Mouse (Mus musculus) CD4-positive, CD25-positive, alpha-beta regulatory T cell, adult 4 months (primary cell): ENCODE data around the gene Selp. TPM values are rescaled to one million over a fixed set of nuclear protein-coding genes. Genes with fewer than 3 reads are reported as not detected.

Source experiments
- ATAC-seq: one replicate; pipeline ENCODE4 v1.8.0; 2017
- polyA plus RNA-seq, 2 experiments: library from polyadenylated mRNA; unstranded; fragments of 100-300 nt; shearing (Covaris generic); gene quantifications; one replicate each; pipeline ENCODE4 v1.2.1; 2017

The Selp gene
- polyA plus RNA-seq, 2 experiments from 2014 or later = 3.8 to 4.1 TPM

DNA sequence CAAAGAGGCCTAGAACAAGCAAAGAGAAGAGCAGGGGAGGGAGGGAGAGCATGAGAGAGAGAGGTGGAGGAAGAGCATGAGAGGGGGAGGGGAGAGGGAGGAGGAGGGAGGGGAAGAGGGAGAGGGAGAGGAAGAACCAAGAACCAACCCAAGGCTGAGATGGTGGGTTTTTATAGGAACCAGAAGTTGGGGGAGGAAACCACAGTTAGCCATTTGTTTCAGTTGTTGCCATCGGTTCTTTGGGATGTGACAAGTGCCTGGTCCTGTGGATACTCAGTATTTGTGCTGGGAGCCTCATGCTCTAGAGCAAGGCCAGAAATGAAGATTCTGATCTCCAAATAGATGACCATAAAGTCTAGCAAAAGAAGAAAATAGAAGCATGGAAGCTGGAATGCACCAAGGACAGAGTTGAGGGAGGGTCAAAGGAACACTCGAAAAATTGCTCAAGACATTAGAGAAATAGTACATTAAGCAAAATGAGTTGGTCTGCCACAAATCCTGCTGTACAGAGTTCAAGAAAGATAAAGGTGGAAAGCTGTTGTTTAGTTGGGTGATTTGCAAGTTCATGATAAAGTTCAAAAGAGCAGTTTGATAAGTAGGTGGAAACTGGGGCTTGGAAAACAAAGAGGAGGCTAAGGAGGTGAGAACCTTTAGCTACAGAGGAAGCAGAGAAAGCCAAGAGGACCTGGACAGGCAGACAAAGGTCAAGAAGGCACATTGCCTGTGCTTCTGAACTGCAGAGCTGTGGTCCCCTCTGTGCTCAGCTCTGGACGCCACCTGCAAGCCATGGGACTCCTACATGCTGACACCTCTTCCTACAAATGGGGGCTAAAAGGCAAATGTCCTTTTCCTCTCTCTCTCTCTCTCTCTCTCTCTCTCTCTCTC is 5.1 kb downstream of the Selp start:
- no peak for ATAC-seq

DNA sequence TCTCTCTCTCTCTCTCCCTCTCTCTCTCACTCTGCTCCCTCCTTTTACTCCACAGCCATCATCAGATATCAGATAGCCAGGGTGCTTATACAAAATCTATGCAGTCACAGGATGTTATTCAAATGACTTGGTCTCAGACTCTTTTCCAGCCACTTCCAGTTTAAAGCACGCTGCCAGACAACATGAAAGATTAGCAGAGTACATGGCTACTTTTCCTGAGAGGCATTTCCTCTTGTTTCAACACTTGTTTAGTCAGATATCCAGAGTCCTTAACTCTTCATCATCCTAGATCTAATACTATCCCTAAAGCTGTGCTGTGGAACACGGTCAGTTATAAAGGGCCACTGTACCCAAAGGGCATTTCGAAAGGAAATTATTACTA is 5.7 kb downstream of the Selp start:
- no peak for ATAC-seq

DNA sequence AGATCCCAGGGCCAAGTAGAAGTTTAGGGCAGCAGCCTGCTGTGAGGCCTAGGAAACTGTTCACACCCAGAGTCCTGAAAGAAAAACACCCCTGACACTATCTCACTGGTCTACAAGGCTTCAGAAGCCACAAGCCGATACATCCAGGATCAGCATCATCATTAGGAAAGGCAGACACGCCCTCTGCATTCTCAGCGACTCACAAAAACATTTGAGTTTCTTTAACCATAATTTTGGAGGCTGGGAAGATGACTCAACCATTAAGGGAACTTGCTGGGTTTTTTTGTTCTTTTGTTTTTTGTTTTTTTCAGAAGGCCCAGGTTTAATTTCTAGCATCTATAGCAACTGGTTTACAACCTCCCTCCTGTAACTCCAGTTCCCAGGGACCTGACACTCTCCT is 8.8 kb downstream of the Selp start:
- ATAC-seq = peak; percentile 40

DNA sequence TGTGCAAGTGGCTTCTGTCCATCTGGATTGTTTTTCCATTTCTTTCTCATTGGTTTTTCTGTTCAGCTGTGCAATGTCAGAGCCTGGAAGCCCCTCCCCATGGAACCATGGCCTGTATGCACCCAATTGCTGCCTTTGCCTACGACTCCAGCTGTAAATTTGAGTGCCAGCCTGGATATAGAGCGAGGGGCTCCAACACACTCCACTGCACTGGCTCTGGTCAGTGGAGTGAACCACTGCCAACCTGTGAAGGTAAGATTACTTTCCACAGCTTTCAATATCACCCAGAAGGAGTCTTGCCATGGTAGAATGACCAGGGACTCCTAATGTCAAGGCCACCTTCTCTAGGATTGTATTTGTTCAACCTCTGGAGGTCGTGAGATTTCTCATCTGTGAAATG is 14.9 kb downstream of the Selp start:
- no peak for ATAC-seq

DNA sequence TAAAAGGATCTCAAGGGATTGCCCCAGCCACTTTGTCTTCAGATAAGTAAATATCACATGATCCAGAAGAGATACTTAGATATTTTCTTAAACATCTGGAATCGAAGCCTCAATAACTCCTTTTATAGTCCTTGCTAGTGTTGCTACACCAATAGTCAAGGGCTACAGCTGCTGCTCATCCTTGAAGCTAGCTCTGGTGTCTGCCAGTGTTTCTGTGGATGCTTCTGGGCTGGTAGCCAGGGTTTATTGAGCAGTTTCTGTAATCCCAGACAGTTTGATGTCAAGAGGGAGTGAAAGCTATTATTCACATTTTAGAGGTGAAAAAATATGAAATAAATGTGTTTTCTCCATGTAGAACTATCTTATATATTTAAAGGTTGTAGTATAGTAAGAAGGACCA is 17.5 kb downstream of the Selp start:
- no peak for ATAC-seq

DNA sequence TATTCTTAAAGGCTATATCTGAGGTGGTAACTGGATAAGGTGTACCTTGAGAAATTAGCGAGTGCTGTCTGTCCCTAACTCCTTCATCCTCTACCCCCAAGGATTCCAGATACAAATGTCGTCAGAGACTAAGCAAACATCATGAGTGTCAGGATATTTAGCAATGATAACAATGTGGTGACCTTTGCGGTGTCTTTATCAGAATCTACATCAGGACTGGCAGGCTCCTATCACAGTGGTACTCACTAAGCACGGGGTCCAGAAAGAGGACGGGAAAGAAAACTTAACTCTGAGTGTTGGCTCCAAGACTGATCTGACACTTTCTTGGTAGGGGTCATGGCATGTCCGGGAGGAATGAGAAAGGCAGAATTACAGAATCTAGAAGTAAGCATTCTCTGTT is 19.0 kb downstream of the Selp start:
- ATAC-seq = no peak

DNA sequence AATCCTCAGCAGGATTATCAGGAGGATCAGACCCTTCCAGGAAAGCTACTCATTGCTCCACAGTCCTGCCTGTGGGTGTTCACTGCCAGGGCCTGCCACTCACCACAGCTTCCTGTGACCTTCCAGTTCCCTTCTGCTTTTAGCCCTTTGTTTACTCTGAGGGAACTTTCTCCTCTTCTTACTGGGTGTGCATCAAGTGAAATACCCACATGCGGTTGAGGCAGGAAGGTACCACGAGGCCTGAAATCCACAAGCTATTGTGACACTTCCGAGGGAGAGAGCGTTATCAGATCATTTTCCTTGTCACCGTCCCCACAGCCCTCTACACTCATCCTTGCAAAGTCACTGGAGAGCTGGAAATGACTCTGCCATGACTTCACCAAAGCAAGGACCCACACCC is 20.3 kb downstream of the Selp start:
- peak; percentile 63 for ATAC-seq

DNA sequence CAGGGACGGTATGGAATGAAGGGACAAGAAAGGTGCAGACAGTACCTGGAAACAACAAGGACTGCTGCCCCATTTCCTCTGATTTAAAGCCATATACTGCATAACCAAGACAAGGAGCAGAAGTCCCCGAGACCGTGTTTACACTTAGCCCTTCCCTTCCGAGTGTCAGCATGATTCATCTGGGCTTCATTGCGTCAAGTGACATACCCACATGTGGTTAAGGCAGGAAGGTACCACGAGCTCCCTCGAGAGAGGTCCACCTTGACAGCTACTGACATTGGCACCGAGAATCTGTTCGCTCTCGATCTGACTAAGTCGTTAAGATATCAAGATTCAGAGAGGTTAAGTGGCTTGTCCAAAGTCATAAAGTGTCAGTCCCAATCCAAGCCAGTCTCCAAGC is 20.9 kb downstream of the Selp start:
- peak; percentile 73 for ATAC-seq

DNA sequence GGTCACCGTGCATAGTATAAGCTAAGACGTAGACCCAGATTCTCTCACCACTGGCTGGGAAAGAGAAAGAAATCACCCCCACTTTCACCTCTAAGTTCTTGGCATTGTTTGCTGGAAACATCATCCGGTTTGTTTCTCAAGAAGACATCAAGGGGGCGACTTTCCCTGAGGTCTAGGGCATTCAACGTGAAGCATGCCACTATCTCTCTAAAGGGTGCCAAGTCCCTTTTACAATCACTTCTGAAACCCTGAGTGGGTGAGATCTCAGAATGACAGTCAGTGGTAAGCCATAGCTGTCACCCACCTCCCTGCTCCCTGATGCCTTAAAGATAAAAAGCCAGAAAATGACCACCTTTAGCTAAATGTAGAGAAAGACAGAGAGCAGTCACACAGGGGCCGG is 21.6 kb downstream of the Selp start:
- ATAC-seq = no peak

DNA sequence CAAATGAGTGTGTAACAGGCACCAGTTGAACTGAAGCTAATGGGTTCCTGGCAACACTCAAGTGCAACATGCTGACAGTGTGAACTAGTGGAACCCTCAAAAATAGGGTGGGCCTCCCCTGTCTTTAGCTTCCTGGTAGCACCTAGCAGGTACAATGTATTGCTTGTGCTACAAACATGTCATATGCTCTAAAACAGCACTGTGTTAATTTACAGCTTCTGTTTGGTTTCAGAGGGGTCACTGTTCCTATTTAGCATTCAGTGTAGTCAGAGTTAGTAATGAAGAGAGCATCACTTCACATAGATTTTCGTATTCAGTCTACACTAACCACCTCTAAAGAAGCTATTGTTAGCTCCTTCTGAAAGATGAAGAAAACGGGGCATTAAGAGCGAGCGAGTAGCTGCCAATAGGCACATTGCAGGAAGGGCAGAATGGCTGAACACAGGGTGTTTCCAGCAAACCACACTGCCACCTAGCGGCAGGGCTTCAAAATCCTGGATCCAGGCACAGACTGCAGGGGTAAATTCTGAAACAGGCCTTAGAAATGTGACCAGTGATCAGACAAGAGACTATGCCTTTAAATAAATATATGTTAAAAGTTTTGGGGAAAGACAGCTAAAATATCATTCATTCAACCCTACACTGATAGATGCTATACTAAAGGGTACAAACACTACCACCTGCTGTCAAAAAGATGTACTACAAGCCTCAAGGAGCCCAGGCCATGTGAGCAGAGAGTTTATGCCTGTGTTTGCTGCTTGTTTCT is 23.5 kb downstream of the Selp start:
- ATAC-seq = peak; percentile 56

DNA sequence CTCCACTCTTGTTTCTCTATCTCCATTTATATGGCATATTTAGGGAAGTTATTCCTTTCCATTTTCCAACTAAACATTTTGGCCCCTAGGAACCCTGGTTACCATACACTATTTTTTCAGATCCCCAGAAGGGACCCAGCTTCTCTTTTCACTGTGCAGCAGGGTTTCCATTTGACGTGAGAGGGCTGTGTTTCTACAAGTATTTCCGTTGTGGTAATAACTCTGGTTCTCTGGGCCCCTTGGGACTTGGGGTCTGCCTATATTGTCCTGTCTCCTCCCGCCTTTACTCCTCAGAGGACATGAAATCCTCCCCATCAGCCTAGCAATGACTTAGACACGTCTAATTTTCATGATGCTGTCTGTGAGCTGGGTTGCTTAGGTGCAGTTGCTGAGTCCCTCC is 24.4 kb downstream of the Selp start:
- no peak for ATAC-seq

DNA sequence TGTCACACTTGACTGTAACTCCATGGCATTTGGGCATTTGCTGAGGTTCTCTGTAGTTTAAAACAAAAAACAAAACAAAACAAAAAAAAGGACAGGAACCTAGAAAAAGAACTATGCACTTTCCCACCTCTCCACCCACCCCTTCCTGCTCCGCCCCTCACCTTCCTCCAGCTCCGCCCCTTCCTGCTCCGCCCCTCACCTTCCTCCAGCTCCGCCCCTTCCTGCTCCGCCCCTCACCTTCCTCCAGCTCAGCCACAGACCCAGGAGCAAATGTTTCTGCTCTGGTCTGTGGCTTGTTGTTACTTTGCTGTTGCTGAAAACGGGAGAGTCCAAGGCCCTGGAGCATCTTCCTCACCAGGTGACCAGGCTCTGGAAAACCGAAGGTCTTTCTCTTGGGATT is 34.0 kb downstream of the Selp start:
- peak; percentile 43 for ATAC-seq

DNA sequence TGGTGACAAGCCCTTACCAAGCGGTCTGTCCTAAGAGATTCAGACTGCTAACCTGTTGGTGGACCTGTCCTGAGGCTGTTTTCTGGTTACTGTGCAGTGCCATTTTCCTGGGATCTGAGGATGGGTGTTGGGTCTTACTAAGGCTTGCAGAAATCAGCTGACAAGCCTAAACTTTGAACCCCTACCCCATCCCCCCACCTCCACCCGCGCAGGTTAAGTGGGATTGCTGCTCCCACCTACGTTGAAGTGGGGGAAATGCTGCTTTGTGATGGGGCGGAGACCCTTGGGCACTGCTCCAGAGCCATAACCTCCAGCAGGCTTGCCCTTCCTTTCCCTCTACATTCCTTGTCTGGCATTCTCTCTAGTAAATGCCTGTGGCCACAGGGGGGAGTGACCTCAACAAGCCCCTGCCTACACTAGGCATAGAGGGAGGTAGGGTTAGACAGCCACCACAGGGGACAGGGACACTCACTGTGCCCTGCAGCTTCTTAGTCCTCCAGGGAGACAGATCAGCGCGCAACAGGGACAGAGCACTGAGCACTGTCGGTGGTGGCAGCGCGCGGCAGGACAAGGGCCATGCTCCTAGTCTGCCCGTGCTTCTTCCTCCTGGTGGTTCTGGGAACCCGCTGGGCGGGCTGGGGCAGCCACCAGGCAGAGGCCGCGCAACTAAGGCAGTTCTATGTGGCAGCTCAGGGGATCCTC is 36.5 kb downstream of the Selp start, which contains the start of gene F5:
Gene F5 (plus strand): TSS at position 452 of the 702 bp plus-strand sequence.
- ATAC-seq = no peak

DNA sequence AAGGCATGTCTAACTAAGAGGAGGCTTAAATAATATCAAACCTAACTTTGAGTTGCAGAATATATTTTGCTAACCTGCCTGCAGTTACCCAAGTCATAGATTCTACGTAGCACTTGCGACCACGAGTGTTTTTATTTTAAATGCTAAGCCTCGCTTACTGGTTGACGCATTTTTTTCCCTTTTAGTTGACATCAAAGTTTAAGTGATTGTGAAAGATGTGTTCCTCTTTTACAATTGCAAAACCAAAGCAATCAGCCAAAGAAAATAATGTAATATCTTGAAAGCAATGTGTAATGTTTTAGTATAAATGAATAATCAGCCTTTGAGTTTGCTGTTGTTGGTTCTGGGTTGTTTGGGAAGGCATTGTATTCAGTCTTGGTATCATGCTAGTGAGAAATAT is 37.8 kb downstream of the Selp start:
- no peak for ATAC-seq

DNA sequence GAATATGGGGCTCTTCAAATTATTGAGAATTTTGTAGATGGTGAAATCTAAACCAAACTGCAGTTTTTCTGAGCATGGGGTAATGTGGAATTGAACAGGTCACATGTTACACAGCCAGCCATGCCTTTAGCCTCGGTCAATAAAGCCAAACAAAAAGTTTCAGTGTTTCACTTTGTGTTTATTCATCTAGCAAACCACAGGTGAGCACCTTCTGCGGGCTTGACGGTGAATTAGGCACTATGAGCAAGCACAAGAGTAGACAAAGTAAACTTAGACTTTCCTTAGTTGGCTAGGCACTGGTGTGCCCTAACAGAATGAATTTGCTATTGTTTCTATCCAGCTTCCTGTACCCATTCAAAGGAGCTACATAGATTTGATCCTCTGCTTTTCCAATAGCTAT is 39.9 kb downstream of the Selp start:
- no peak for ATAC-seq

DNA sequence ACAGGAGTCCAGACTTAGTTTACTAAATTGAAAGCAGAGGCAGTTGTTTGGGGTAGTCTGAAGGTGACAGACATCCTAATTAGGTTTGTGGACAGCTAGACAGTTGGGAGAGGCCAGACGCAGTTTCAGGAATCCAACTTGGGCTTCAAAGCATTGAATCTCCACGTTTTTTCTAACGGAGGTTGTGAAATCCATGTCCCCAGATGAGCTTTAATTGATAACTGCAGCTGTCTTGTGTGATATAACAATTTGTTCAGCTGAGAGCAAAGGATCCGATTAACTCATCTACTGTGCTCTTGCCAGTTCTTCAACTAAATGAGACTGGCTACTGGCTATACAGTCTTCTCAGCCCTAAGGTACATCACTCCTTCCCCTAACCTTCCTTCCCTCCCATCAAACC is 43.5 kb downstream of the Selp start:
- no peak for ATAC-seq

DNA sequence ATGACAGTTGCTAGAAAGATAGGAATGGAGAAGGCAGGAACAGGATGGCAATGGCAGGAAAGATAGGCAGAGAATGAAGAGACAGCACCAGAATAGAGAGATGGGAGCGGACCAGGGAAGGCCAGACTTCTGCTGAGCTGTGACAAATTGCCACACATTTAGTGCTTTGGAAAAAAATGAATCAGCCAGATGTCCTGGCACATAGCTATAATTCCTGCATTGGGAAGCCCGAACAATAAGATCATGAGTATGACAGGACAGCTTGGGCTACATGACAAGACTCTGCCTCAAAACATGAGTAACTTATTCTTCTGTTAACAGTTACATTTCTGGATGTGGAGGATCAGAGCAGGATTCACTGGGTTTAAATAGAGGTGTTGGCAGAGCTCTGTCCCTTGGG is 44.7 kb downstream of the Selp start:
- no peak for ATAC-seq

DNA sequence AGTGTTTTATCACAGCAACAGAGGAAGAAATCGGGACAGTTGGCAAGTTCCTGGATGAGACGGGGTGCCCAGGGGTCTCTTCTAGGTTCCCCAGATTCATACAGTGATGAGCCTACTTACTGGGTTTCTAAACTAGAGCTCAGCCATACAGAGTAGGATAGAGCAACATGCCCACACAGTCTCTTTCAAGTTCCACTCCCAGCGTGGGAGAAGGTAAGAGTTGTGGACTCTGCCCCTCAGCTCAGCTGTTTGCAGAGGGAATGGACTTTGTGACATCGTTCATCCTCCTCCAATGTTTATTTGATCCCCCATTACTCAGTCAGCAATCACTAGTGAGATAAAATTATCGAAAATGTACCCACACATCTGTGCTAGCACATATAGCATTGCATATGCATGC is 47.7 kb downstream of the Selp start:
- ATAC-seq = no peak

DNA sequence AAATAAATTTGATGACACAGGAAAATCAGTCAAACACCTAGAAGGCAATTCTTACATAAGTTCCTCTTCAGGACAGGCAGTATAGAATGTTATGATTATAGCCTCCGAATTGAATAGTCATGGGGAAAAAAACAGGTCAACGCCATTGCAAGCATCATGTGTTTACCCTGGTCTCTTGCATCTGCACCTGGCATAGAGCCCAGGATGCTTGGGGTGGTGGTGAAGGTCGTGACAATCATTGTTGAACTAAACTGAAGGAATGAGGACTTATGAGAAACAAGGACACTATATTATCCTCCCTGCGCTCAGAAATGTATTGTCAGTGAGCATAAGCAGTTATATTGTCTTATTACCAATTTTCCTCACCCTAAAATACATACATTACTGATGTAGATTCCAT is 53.8 kb downstream of the Selp start:
- ATAC-seq = no peak

DNA sequence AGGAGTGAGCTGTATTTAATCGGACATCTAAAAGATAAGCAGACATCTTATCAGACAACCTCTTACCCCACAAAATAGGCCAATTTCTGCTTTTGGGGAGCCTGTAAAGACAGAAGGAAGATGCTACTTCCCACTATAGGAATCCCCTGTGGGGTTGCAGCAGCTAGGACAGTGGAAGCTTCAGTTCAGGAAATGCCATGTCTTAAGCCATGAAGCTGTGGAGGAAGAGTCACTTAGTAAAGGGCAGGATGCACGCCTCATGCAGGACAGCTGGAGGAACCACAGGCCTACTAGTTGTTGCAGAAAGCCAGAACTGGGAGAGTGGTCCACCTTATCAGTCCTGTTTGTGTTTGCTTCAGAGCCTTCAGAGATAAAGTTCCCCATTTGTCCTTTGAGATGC is 55.4 kb downstream of the Selp start:
- no peak for ATAC-seq

DNA sequence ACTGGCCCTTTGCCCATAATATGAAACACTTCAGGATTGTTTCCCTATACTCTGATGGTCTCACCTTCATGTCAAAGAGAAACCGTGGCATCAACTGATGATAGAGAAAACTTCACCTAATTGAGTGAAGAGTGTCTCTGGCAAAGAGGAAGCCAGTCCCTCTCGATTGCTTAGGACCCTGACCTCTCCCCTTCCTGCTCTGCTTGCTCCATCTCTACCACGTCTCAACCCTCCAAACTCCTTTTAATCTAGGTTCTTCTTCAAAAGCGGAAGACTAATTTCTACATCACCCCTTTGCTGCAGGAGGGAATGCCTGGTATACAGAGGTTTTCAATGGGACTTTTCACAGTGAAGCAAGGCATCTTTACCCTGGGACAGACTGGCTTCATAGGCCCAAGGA is 58.1 kb downstream of the Selp start:
- ATAC-seq = no peak

DNA sequence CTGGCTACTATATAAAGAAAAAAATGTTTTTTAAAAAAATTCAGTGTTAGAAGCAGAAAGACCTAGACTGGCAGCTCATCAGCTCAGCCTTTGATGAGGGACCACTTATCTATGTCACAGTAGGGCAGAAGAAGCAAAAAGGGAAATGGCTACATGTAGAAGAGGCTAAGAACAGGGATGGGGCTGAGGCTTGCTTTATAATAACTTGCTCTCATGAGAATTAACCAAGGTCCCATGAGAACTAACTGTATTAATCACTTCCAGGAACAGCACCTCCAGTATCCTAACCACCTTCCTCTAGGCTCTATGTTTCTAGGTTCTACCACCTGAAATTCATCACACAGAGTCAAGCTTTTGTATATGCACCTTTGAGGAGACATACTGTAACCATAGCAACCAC is 61.8 kb downstream of the Selp start:
- no peak for ATAC-seq

DNA sequence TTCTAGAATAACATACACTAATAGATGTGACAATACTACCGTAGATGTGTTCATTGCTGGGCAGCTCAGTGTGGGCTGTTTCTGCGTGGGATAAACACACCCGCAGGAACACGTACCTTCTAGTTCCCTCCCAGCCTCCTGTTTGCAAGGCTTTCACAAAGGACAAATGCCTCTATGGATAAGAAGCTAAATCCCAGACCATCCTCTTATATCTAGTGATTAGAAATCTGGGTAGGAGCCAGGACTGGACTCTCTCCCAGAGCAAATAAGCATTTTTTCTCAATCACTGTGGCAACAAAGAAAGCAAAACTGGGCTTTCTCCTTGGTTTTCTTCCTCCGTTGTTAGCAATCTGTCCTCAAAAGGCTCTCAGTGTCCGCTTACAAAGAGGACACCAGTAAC is 63.4 kb downstream of the Selp start:
- ATAC-seq = no peak
